Mouse (Mus musculus): ENCODE data around the gene Orc6.

- TF ChIP-seq CTCF (IDR thresholded peaks at IDR 0.05) = no peak
- TF ChIP-seq EP300 (IDR thresholded peaks at IDR 0.05) = no peak
These were observed 13.6 kb downstream of the Orc6 start for GRCm38 (mm10) chr8:85313036-85313435.
